Mouse (Mus musculus) cerebellum, adult 2 months (tissue): Measurements from ENCODE around the gene Dnajb8. TPM values are rescaled to one million over a fixed set of nuclear protein-coding genes. Genes with fewer than 3 reads are reported as not detected.

ENCODE experiments used
- DNase-seq, 2 experiments: peaks; one replicate each; pipeline ENCODE4 v3.0.0; 2021
- H3K27ac ChIP-seq: fragments of 200-500 bp; 2 replicates; pipeline ENCODE4 v1.5.1; 2012; ENCODE audit warnings: low read length, control low read depth, inconsistent platforms; ENCODE audit not compliant: insufficient read depth
- H3K27me3 ChIP-seq: fragments of 200-500 bp; 2 replicates; pipeline ENCODE4 v1.6.1; 2012; ENCODE audit warnings: inconsistent platforms, mild to moderate bottlenecking, low read length, moderate library complexity; ENCODE audit not compliant: control insufficient read depth, insufficient read depth
- H3K4me1 ChIP-seq: fragments of 200-500 bp; 2 replicates; pipeline ENCODE4 v1.6.1; 2011; ENCODE audit warnings: low read length; ENCODE audit not compliant: control insufficient read depth, insufficient read depth
- H3K4me3 ChIP-seq: fragments of 200-500 bp; replicated peaks from 2 replicates; pipeline ENCODE3; 2011; ENCODE audit warnings: mild to moderate bottlenecking, low read depth, low read length, control low read depth; ENCODE audit not compliant: insufficient read depth
- CTCF ChIP-seq: fragments of 200-500 bp; IDR thresholded peaks from 2 replicates; pipeline ENCODE4 v1.5.1; 2011; ENCODE audit warnings: low read depth, mild to moderate bottlenecking, control low read depth, low read length, moderate library complexity, borderline replicate concordance; ENCODE audit not compliant: insufficient read depth
- POLR2A ChIP-seq: fragments of 200-500 bp; IDR thresholded peaks from 2 replicates; pipeline ENCODE4 v1.6.1; 2011; ENCODE audit warnings: low read length, control low read depth, borderline replicate concordance; ENCODE audit not compliant: insufficient read depth
- WGBS: fragments of 180-500 bp; shearing (Covaris S2); methylation state at CpG from one replicate; pipeline ENCODE4 v1.1.7; 2018; 5-methylcytosine and 5-hydroxymethylcytosine counted together
- polyA plus RNA-seq: library from polyadenylated mRNA; depleted of rRNA; stranded (reverse); fragments of >200 nt; gene quantifications from 2 replicates; pipeline ENCODE4 v1.2.3, GENCODE M21; 2012

Gene Dnajb8
- polyA plus RNA-seq, 1 experiment: not detected

DNA sequence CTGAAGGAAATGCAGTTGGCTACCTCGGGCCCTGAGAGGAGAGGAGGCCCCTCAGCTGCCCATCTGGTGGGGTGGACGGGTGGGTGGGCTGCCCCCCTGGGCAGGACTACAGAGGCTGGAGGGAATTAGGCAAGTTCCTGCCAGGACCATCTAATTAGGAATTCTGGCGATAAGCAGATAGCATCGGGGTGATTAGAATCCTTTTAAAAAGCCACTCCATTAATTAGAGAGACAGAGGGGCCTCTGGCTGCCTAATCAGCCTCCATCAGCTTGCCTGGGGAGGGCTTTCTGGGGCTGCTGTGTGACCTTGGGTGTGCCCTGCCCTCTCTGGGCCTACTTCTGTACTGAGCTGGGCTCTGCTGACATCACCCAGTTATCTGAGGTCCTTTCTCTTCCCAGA is 3.0 kb upstream of the Dnajb8 start:
- H3K27ac ChIP-seq: no peak overlapping the region
- 34% methylated on average over 4 of the region's 4 CpGs for WGBS
- no peaks in the 10 kb centered on the region for H3K27me3 ChIP-seq
- 0 out of 2 replicates have a peak, but pooled peaks cover 2% of the 10 kb centered on the region for H3K4me1 ChIP-seq
- DNase-seq: no peak
- TF ChIP-seq CTCF (no peak), POLR2A (no peak)
- H3K4me3 ChIP-seq: no peak overlapping the region

DNA sequence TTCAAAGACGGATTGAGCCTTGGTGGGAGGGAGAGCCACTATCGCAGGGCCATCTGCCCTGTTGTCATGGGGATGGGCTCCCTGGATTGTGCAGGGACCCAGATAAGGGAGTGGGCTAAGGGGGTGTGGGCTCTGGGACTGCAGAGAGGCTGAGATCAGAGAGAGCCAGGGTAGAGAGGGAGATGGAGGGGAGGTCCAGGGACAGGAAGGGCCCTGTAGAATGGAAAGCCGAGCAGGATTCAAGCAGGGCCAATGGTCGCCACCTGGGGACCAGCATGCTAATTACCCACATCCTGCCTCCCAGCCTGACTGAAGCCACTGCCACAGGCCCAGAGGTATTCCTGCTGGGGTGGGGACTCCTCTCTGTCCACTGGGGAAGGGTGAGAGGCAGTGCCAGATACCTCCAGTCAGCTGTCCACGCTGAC is 4.5 kb downstream of the Dnajb8 start:
- 38% methylated on average over 5 of the region's 5 CpGs for WGBS
- no peaks in the 10 kb centered on the region for H3K27me3 ChIP-seq
- TF ChIP-seq CTCF (no peak), POLR2A (no peak)

DNA sequence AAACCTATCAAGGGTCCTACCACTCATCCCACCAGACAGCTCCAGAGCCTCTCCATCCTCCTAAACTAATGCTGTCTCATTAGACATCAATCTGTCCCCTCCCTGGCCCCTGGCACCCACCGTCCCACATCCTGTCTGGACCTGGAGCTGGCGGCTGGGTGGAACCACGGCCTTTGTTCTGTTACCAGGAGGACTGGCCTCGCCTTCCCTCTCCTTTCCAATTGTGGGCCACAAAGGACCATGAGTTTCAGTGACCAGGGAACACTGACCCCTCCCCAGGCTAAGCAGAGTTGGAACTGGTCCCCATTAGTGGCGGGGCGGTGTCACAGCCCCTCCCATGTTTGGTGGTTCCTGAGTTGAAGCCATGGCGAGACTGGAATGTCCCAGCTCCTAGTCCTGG is 5.5 kb downstream of the Dnajb8 start:
- Histone ChIP-seq H3K27me3 (no peaks in the 10 kb centered on the region), H3K27ac (no peak overlapping the region), H3K4me3 (no peak overlapping the region), H3K4me1 (no peaks in the 10 kb centered on the region)
- TF ChIP-seq CTCF (no peak), POLR2A (no peak)
- DNase-seq: no peak
- WGBS: 73% methylated on average over 7 of the region's 7 CpGs

More for the DNA sequence above, 4.5 kb downstream of the Dnajb8 start:
- no peak for DNase-seq
- no peaks in the 10 kb centered on the region for H3K4me1 ChIP-seq
- H3K27ac ChIP-seq: no peak overlapping the region
- H3K4me3 ChIP-seq: no peak overlapping the region

DNA sequence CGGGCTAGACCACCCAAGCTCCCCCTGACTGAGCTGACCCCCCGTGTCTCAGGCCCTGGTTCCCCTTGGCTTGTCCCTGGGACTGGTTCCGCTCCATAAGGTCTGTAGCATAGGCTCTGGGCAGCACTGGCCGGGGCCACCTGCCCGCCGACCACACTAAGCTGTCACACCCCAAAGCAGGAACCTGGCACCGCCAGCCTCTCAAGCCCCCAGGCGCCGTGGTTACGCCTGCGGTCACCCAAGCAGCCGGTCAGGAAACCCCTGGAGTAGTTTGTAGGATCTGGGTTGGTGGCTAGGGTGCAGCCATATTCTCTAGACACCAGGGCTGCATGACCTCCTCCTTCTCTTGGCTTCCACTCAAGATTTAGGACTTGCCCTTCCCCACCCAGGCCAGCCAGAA is 7.2 kb downstream of the Dnajb8 start:
- 77% methylated on average over 12 of the region's 12 CpGs for WGBS
- Histone ChIP-seq H3K4me1 (no peaks in the 10 kb centered on the region), H3K27ac (no peak overlapping the region), H3K27me3 (no peaks in the 10 kb centered on the region), H3K4me3 (no peak overlapping the region)
- no peak for DNase-seq
- no peak for TF ChIP-seq POLR2A
- no peak for TF ChIP-seq CTCF

DNA sequence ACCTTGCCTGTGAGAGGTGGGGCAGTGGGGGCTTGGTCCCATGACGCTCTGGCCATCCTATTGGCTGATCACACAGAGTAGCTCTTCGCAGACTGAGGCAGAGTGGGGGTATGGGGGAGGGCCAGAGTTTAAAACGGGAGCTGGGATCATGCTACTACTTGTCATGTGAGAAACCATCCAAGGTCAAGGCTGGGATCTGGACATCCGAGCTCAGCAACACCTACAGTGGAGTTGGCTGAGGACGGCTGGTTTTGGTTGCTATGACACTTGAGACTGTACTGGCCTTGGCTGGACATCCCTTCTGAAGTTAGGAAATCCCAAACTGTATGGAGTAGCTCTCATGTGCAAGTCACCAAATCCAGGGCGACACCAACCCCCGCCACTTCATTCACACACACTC is 9.8 kb downstream of the Dnajb8 start:
- Histone ChIP-seq H3K4me3 (no peak overlapping the region), H3K27ac (no peak overlapping the region), H3K4me1 (no peaks in the 10 kb centered on the region), H3K27me3 (no peaks in the 10 kb centered on the region)
- WGBS: 80% methylated on average over 7 of the region's 7 CpGs
- no peak for TF ChIP-seq CTCF
- TF ChIP-seq POLR2A: no peak
- no peak for DNase-seq

DNA sequence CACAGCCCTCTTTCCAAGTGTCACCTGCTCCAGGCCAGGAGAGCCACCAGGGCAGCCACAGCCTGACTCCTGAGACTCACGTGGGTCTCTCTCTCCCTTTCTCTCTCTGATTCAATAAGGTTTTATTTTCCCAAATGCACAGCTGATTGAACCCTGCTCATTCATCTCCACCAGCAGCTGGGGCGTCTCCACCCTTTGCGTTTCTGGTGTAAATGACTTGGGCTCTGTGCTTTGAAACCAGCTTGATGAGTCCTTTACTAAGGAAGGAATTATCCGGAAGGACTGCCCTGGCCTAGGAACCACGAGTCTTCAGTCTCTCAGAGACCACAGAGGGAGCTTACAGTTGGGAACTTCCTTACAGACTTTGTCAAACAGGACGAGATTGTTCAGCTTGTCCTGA is 10.2 kb downstream of the Dnajb8 start:
- no peak overlapping the region for H3K27ac ChIP-seq

DNA sequence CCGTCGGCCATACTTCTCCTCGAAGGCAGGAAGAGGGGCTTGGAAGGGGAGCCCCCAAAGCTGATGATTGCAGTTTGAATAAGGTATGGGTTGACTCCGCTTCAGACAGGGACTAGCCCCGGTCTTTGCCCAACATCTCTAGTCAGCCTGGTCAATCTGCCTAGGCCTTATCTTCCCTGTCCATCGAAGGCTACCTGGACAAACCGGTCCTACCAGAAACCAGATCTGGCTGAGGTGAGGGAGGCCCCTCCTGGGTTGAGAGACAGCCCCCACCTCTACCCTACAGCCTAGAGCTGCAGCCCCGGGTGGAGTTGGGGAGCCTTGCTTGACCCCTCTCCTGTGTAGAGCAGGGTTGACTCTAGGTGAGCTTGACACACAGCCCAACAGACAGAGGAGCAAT is 11.9 kb downstream of the Dnajb8 start:
- Histone ChIP-seq H3K27ac (no peak overlapping the region), H3K4me1 (no peaks in the 10 kb centered on the region), H3K4me3 (no peak overlapping the region), H3K27me3 (no peaks in the 10 kb centered on the region)
- no peak for DNase-seq
- 82% methylated on average over 8 of the region's 8 CpGs for whole genome bisulfite sequencing
- no peak for TF ChIP-seq CTCF
- no peak for TF ChIP-seq POLR2A

More for the DNA sequence above, 10.2 kb downstream of the Dnajb8 start:
- Histone ChIP-seq H3K4me3 (no peak overlapping the region), H3K4me1 (no peaks in the 10 kb centered on the region), H3K27me3 (no peaks in the 10 kb centered on the region)
- TF ChIP-seq POLR2A (no peak), CTCF (no peak)
- DNase-seq: no peak
- 59% methylated on average over 6 of the region's 6 CpGs for whole genome bisulfite sequencing

DNA sequence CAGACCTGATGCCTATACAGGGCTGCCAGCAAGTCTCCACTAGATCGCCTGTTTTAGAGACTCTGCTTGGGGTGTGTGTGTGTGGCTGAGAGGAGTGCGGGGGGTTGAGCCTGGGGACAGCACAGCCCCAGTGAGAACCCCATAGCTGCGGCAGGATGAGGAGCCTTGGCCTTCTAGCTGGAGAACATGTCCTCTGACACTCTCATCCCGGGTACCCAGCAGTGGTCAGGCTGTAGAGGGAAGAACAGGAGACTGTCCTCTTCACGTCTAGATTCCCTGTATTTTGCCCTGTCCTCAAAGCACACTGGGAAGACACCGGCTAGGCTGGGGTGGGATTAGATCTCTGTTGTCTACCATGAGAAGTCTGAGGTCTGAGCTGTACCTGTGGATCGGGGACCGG is 13.4 kb downstream of the Dnajb8 start:
- TF ChIP-seq POLR2A (no peak), CTCF (no peak)
- Histone ChIP-seq H3K27ac (no peak overlapping the region), H3K27me3 (no peaks in the 10 kb centered on the region), H3K4me3 (no peak overlapping the region), H3K4me1 (no peaks in the 10 kb centered on the region)
- 31% methylated on average over 8 of the region's 8 CpGs for WGBS
- no peak for DNase-seq
